Mouse (Mus musculus): ENCODE data around the gene Sox6.

- TF ChIP-seq CTCF (IDR thresholded peaks at IDR 0.05; ENCODE audit: borderline replicate concordance, insufficient read depth, low read length) (no peak), POLR2A (IDR thresholded peaks at IDR 0.05; ENCODE audit: low read depth, low read length) (no peak)
These were observed 565.7 kb downstream of the Sox6 start for GRCm38 (mm10) chr7:115472850-115473249.

Data from embryonic fibroblast, embryonic 13.5 days (primary cell).